Mouse (Mus musculus) myocyte (in vitro differentiated cells): ENCODE data around the gene Nrd1. TPM values are rescaled to one million over a fixed set of nuclear protein-coding genes. Genes with fewer than 3 reads are reported as not detected.

ENCODE experiments used
- H3K27me3 ChIP-seq: one replicate; pipeline ENCODE4 v1.6.1; 2011; ENCODE audit not compliant: control insufficient read depth, insufficient read depth, insufficient read length
- H3K36me3 ChIP-seq: one replicate; pipeline ENCODE4 v1.6.1; 2011; ENCODE audit not compliant: control insufficient read depth, insufficient read depth
- H3K4me2 ChIP-seq: one replicate; pipeline ENCODE4 v1.6.1; 2011; ENCODE audit warnings: low read depth, control low read depth
- H3K4me3 ChIP-seq: one replicate; pipeline ENCODE4 v1.5.1; 2011; ENCODE audit warnings: mild to moderate bottlenecking, control low read depth, moderate library complexity
- H3K79me2 ChIP-seq: one replicate; pipeline ENCODE4 v1.6.1; 2011; ENCODE audit not compliant: control insufficient read depth, insufficient read depth
- H3ac ChIP-seq: one replicate; pipeline ENCODE4 v1.6.1; 2011; ENCODE audit not compliant: control insufficient read depth, insufficient read length
- CEBPB ChIP-seq: IDR thresholded peaks from 2 replicates; pipeline ENCODE4 v1.6.1; 2011; ENCODE audit warnings: mild to moderate bottlenecking, moderate library complexity; ENCODE audit not compliant: poor library complexity, insufficient read depth, severe bottlenecking
- E2F4 ChIP-seq: IDR thresholded peaks from one replicate; pipeline ENCODE4 v1.6.1; 2011; ENCODE audit warnings: mild to moderate bottlenecking, control low read depth, moderate library complexity; ENCODE audit not compliant: insufficient read depth
- MAX ChIP-seq: IDR thresholded peaks from one replicate; pipeline ENCODE4 v1.6.1; 2011; ENCODE audit warnings: low read depth, mild to moderate bottlenecking, control low read depth
- MYOD1 ChIP-seq, 3 experiments: IDR thresholded peaks; one replicate each; pipeline ENCODE4 v1.6.1; 2011; ENCODE audit warnings: control low read depth in 2 of 3, low read depth in 2 of 3, mild to moderate bottlenecking in 2 of 3, moderate library complexity in 1 of 3; ENCODE audit not compliant: insufficient read length in 2 of 3, control insufficient read depth in 1 of 3
- MYOG ChIP-seq, 3 experiments: IDR thresholded peaks; one replicate each; pipeline ENCODE4 v1.6.1; 2011; ENCODE audit warnings: control low read depth in 2 of 3, low read depth in 2 of 3, mild to moderate bottlenecking in 2 of 3; ENCODE audit not compliant: insufficient read length in 2 of 3, control insufficient read depth in 1 of 3, insufficient read depth in 1 of 3
- POLR2A ChIP-seq: IDR thresholded peaks from one replicate; pipeline ENCODE4 v1.6.1; 2011; ENCODE audit warnings: low read depth, mild to moderate bottlenecking, control low read depth, moderate library complexity; ENCODE audit not compliant: insufficient read length
- POLR2AphosphoS2 ChIP-seq: IDR thresholded peaks from one replicate; pipeline ENCODE4 v1.6.1; 2011; ENCODE audit warnings: low read depth, control low read depth; ENCODE audit not compliant: insufficient read length
- REST ChIP-seq: IDR thresholded peaks from one replicate; pipeline ENCODE4 v1.6.1; 2011; ENCODE audit warnings: mild to moderate bottlenecking, control low read depth, moderate library complexity; ENCODE audit not compliant: insufficient read depth, insufficient read length
- SRF ChIP-seq: IDR thresholded peaks from one replicate; pipeline ENCODE4 v1.6.1; 2011; ENCODE audit warnings: low read depth; ENCODE audit not compliant: control insufficient read depth, insufficient read length
- TCF12 ChIP-seq: IDR thresholded peaks from one replicate; pipeline ENCODE4 v1.6.1; 2011; ENCODE audit warnings: mild to moderate bottlenecking, control low read depth; ENCODE audit not compliant: poor library complexity, insufficient read depth, severe bottlenecking
- TCF3 ChIP-seq: IDR thresholded peaks from one replicate; pipeline ENCODE4 v1.6.1; 2011; ENCODE audit warnings: low read depth, control low read depth; ENCODE audit not compliant: insufficient read length
- USF1 ChIP-seq: IDR thresholded peaks from one replicate; pipeline ENCODE4 v1.6.1; 2011; ENCODE audit warnings: low read depth, mild to moderate bottlenecking, control low read depth, moderate library complexity
- polyA plus RNA-seq: library from polyadenylated mRNA; unstranded; fragments of >200 nt; fragmentation: generic; extraction: Trizol; gene quantifications from one replicate; pipeline ENCODE4 v1.2.1, GENCODE M21; 2012; ENCODE audit warnings: missing spikeins

Gene Nrd1
- polyA plus RNA-seq, result 55.8 TPM

- H3K4me3 ChIP-seq, result peak within 1 kb of the TSS; percentile 91
- H3K79me2 ChIP-seq, result peaks cover 43% of the 10 kb centered on the region
- peak within 1 kb of the TSS; percentile 90 for H3K4me2 ChIP-seq
- TF ChIP-seq MYOD1 (IDR thresholded peaks at IDR 0.05; ENCODE audit: control insufficient read depth in 1 of 3, insufficient read length in 2 of 3, low read depth in 2 of 3), result no peak
- peak; percentile 66 for TF ChIP-seq CEBPB
- TF ChIP-seq TCF3, result no peak
- no peak for TF ChIP-seq MAX
- TF ChIP-seq SRF, result no peak
- peak; percentile 84 for TF ChIP-seq POLR2AphosphoS2
- no peak for TF ChIP-seq TCF12
- TF ChIP-seq E2F4, result no peak
- peak in 1 of 3 experiments; percentile 30 for TF ChIP-seq MYOG (IDR thresholded peaks at IDR 0.05; ENCODE audit: control insufficient read depth in 1 of 3, insufficient read depth in 1 of 3, insufficient read length in 2 of 3, low read depth in 2 of 3)
- TF ChIP-seq POLR2A, result peak; percentile 96
- no peak for TF ChIP-seq REST
- TF ChIP-seq USF1, result peak; percentile 98
- H3ac ChIP-seq, result peak within 1 kb of the TSS; percentile 45
- no peaks in the 10 kb centered on the region for H3K27me3 ChIP-seq
- H3K36me3 ChIP-seq, result peaks cover 4% of the 10 kb centered on the region
Measured at GRCm38 (mm10) chr4:108999999-109000950, at the start of gene Nrd1. TSS of gene Nrd1 (plus strand) at chr4:109000655.

GRCm38 (mm10) chr4:108951663-108952062 lies 48.8 kb upstream of the Nrd1 start:
- no peak overlapping the region for H3ac ChIP-seq
- H3K4me3 ChIP-seq, result no peak overlapping the region
- TF ChIP-seq REST, result no peak
- no peaks in the 10 kb centered on the region for H3K79me2 ChIP-seq
- no peak overlapping the region for H3K4me2 ChIP-seq
- no peaks in the 10 kb centered on the region for H3K27me3 ChIP-seq
- H3K36me3 ChIP-seq, result no peaks in the 10 kb centered on the region

- Histone ChIP-seq H3K27me3 (no peaks in the 10 kb centered on the region), H3K4me3 (no peak overlapping the region)
- no peak for TF ChIP-seq TCF3
- TF ChIP-seq CEBPB, result no peak
- no peak for TF ChIP-seq MYOG (IDR thresholded peaks at IDR 0.05; ENCODE audit: control insufficient read depth in 1 of 3, insufficient read depth in 1 of 3, insufficient read length in 2 of 3, low read depth in 2 of 3)
- TF ChIP-seq E2F4, result no peak
- no peak for TF ChIP-seq USF1
- no peak for TF ChIP-seq SRF
- TF ChIP-seq REST, result no peak
- TF ChIP-seq MAX, result no peak
- no peak for TF ChIP-seq POLR2AphosphoS2
- no peak for TF ChIP-seq TCF12
- no peak for TF ChIP-seq POLR2A
Measured at GRCm38 (mm10) chr4:108959696-108960095, 40.8 kb upstream of the Nrd1 start.

GRCm38 (mm10) chr4:108960619-108961460 lies 39.6 kb upstream of the Nrd1 start:
- no peaks in the 10 kb centered on the region for H3K27me3 ChIP-seq
- H3K36me3 ChIP-seq, result no peaks in the 10 kb centered on the region
- no peaks in the 10 kb centered on the region for H3K79me2 ChIP-seq
- TF ChIP-seq SRF, result no peak
- TF ChIP-seq MYOD1 (IDR thresholded peaks at IDR 0.05; ENCODE audit: control insufficient read depth in 1 of 3, insufficient read length in 2 of 3, low read depth in 2 of 3), result no peak
- no peak for TF ChIP-seq POLR2AphosphoS2
- no peak for TF ChIP-seq TCF3
- no peak for TF ChIP-seq POLR2A
- TF ChIP-seq USF1, result no peak
- no peak for TF ChIP-seq MYOG (IDR thresholded peaks at IDR 0.05; ENCODE audit: control insufficient read depth in 1 of 3, insufficient read depth in 1 of 3, insufficient read length in 2 of 3, low read depth in 2 of 3)
- TF ChIP-seq TCF12, result no peak
- TF ChIP-seq CEBPB, result no peak
- no peak for TF ChIP-seq REST
- TF ChIP-seq E2F4, result no peak
- H3ac ChIP-seq, result no peak overlapping the region
- H3K4me2 ChIP-seq, result no peak overlapping the region
- H3K4me3 ChIP-seq, result no peak overlapping the region

More at GRCm38 (mm10) chr4:108959696-108960095, 40.8 kb upstream of the Nrd1 start:
- H3K79me2 ChIP-seq, result no peaks in the 10 kb centered on the region
- no peak overlapping the region for H3ac ChIP-seq
- no peaks in the 10 kb centered on the region for H3K36me3 ChIP-seq
- no peak overlapping the region for H3K4me2 ChIP-seq
